Comparison of ENCODE assay signal across 11 mouse cellular contexts in the genomic region with DNA sequence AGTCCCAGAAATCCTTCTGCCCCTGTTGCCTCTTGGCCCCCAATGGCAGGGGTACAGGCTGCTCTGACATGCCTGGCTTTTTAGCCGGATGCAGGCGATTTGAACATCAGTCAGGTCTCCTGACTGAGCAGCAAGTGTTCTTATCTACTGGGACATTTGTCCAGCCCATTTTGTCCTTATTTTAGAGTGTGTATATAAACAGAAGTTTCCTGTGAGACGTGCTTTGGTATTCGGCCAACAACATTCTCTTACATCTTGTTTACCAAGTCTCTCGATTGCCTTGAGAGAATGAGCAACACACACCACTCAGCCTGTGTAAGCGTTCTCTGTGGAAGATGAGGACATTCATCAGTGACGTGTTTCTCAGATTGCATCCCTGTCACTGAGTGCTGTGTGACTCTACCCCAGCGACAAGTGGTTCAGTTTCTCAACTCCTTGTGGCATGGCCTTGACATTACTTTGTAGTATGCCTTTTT. TPM values are rescaled to one million over a fixed set of nuclear protein-coding genes. Genes with fewer than 3 reads are reported as not detected.
A peak's percentile ranks its signal among the peaks of the same experiment; 100 is the strongest.
DNase-seq lines count a peak whose midpoint lies in the region; TF ChIP-seq lines count a peak whose summit lies in the region.
"Had no signal": no experiment of that assay in that cellular context is flagged by ENCODE, and none has a peak within 500 bp of the region (broad histone marks: within the 10 kb centered on the region; RNA-seq: fewer than 3 reads in every experiment).

No protein-coding gene starts in this region.

- intact Hi-C loops in heart, postnatal 25 days (cut with DNase I), result loop anchor here (5.0 kb wide), 1 partner anchor 43 kb away; a partner anchor contains a TSS

- no peak for TF ChIP-seq CTCF in layer of hippocampus, adult 2 months (conservative IDR thresholded peaks at IDR 0.05)

- H3K27ac ChIP-seq in layer of hippocampus, adult 2 months, result peak overlapping the region; percentile 65; the same call in 1 of the 2 replicates
- H3K27ac ChIP-seq: embryonic facial prominence, embryonic 15.5 days; macrophage had no signal

- DNase-seq in adrenal gland, adult (ENCODE audit: inconsistent age in 2 of 2, low spot score in 1 of 2), result peak; percentile 63 to 89
- no peak for DNase-seq in adrenal gland, postnatal 25 days
- no peak for DNase-seq in layer of hippocampus, adult 2 months (ENCODE audit: low spot score in 2 of 2)
- DNase-seq in layer of hippocampus, postnatal 25 days (ENCODE audit: extremely low spot score in 1 of 2, low spot score in 1 of 2), result no peak
- peak; percentile 17 for DNase-seq in heart, postnatal 25 days (ENCODE audit: low spot score)
- DNase-seq in lung, postnatal 25 days (ENCODE audit: low spot score), result peak; percentile 95
- no peak for DNase-seq in frontal cortex, postnatal 10 days (ENCODE audit: low spot score in 2 of 2)
- DNase-seq in right cerebral cortex, postnatal 10 days (ENCODE audit: low spot score in 2 of 2), result no peak
- DNase-seq: gastrocnemius, postnatal 14 days had no signal

- H3K4me3 ChIP-seq in layer of hippocampus, adult 2 months, result no peak overlapping the region
- H3K4me3 ChIP-seq: embryonic facial prominence, embryonic 15.5 days had no signal

RNA-seq across cellular contexts. Expression of a gene that starts 5.4 kb away (rescaled TPM):
- 273 and 304 TPM in 2 replicates for total RNA-seq in adrenal gland, postnatal 25 days (2021)
- 100 to 1,000 TPM; 298 to 323 TPM for total RNA-seq in layer of hippocampus, adult 2 months (2021)
- 100 to 1,000 TPM; 322 to 331 TPM for total RNA-seq in layer of hippocampus, postnatal 25 days (2021)
- 100 to 1,000 TPM; 135 to 146 TPM for total RNA-seq in heart, postnatal 25 days (2021)

RNA-seq across cellular contexts. Expression of a gene that starts 29.9 kb away (rescaled TPM):
- 2.6 and 3.0 TPM in 2 replicates for total RNA-seq in adrenal gland, postnatal 25 days (2021)
- total RNA-seq in layer of hippocampus, adult 2 months (2021), result 1 to 10 TPM; 2.2 to 3.0 TPM
- 1 to 10 TPM; 2.5 to 2.6 TPM for total RNA-seq in layer of hippocampus, postnatal 25 days (2021)
- total RNA-seq in heart, postnatal 25 days (2021), result 1 to 10 TPM; 1.7 to 2.0 TPM

RNA-seq across cellular contexts. Expression of a gene that starts 43.7 kb away (rescaled TPM):
- total RNA-seq in adrenal gland, postnatal 25 days (2021), result 21.7 and 23.6 TPM in 2 replicates
- total RNA-seq in layer of hippocampus, adult 2 months (2021), result 10 to 100 TPM; 39.9 to 40.5 TPM
- total RNA-seq in layer of hippocampus, postnatal 25 days (2021), result 10 to 100 TPM; 39.9 to 41.8 TPM
- total RNA-seq in heart, postnatal 25 days (2021), result 1 to 10 TPM; 4.7 to 5.0 TPM

Comparison
In these comparisons a context has a peak if more than half of its experiments do, and no peak if none do; other contexts are left out.
1. DNase-seq: peak in adrenal gland, adult (2 of 2), heart, postnatal 25 days (single experiment) and lung, postnatal 25 days (single experiment); none in adrenal gland, postnatal 25 days (single experiment), layer of hippocampus, adult 2 months (0 of 2), layer of hippocampus, postnatal 25 days (0 of 2), frontal cortex, postnatal 10 days (0 of 2) and right cerebral cortex, postnatal 10 days (0 of 2).